Mouse (Mus musculus) 3134 (cell line): Measurements from ENCODE around the gene Dpp9.
A peak's percentile ranks its signal among the peaks of the same experiment; 100 is the strongest.

Experiments
- DNase-seq: peaks from one replicate; pipeline ENCODE4 v3.0.0-alpha.2; 2011; ENCODE audit warnings: low spot score; ENCODE audit not compliant: insufficient read length; ENCODE audit errors: extremely low read depth

Gene Dpp9

GRCm38 (mm10) chr17:56191266-56191665 lies 27.4 kb downstream of the Dpp9 start:
- no peak for DNase-seq

DNA sequence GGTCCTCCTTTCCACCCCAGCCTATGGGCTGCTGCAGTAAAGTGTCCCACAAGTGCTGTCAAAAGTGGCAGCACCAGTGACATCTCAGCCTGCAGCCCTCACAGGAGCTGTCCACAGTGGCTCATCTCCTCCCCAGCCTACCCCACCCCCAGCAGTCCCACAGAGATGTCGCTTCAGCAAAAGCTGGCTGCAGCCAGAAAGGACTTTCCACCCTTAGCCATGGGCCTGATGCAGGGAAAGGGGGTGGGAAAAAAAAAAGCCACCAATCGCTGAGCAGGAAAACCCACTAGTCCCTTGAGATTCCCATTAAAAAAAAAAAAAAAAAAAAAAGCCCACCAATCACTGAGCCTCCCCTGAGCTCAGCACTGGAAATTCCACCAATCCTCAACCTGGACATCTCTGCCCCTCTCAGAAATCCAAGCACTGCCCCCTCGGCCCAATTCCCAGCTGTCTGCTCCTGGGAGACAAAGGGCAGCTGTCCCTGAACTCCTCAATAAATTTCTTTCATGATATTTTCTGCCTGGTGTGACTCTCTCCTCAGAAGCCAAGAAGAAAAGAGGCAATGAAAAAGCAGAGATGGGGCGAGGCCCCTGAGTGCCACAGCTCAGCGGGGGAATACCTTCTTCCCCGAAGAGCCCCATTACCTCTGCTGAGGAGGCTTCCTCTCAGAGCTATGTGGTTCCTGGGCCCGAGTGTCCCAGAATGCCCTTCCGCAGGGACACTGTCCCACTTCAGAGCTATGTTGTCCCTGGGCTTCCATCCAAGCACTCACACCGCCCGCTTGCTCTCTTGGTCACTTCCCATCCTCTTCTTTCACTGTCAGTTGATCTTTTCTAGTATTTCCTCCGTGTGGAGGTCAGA lies 33.2 kb downstream of the Dpp9 start:
- no peak for DNase-seq

DNA sequence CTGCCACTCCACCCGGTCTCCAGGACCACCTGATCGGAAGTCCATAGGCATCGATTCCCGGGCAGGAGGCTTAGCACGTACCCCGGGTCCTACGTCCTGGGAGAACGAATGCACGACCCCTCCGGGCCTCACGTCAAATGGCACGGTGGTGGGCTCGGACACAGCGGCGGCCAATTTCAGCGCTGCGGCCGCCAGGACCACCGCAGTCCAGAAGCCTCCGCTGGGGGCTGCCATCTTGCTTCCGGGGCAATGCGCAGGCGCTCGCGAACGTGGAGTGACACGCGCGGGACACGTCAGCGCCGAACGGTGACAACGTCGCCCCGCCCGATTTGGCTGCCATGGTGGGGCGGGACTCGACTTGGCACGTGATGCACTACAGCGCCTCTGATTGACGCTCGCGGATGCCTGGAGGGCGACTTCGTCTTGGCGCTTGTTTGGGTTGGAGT lies 35.0 kb downstream of the Dpp9 start, which contains the start of gene Mydgf:
Mydgf (minus strand) TSS at position 263 of the 446 bp plus-strand sequence.
- peak; percentile 97 for DNase-seq

DNA sequence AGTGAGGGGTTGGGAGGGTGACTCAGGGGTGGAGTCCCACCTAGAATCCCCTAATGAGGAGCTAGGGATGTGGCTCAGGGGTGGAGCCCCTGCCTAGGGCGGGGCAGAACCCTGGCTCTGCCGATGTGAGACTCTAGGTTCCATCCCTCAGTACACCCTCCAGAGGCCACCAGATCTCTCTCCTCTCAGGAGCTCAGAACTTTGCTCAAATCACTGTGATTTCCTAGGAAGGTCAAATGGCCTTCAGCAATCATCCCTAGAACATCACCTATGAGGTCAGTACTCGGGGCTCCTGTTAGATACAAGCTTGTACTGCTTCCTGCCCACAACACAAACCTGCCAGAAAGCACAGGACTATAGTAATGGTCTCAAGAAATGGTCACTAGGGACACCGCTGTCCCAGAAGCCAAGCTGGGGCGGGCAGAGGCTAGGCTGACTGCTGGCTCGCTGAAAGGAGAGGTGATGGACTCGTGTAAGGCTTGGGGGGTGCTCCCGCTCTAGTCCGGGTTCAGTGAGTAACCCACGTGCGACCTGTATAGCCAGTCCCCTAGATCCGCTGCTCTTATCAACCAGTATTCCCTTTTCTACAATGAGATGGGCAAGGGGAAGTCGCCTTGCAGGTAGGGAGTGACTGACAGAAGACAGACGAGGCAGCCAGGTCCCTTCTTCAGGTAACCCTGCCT lies 35.6 kb downstream of the Dpp9 start:
- no peak for DNase-seq

GRCm38 (mm10) chr17:56175416-56175815 lies 43.3 kb downstream of the Dpp9 start:
- DNase-seq = no peak

DNA sequence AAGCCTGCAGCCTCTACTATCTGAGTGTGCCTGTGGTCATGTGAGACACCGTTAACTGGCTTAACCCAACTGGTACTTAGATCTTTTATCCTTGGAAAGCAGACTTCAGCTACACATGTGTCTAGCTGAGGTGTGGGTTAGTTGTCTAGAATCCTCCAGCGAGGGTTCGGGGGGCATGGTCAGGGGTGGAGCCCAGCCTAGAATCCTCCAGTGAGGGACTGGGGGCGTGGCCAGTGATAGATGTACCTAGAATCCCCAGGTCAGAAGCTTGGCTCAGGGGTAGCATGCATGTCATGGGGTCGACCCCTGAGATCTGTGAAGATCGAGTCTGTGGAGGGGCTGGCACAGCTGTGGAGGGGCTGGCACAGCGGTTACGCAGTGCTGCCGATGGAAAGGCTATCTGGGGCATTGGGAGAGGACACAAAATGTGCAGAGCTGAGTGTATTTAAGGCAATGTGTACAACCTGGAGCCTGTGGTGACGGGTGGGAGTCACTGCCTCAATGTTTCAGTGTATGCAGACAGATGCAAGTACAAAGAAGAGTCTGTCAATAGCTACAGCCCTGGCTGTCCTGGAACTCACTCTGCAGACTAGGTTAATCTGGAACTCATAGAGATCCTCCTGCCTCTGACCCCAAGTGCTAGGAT lies 45.2 kb downstream of the Dpp9 start:
- DNase-seq = no peak

DNA sequence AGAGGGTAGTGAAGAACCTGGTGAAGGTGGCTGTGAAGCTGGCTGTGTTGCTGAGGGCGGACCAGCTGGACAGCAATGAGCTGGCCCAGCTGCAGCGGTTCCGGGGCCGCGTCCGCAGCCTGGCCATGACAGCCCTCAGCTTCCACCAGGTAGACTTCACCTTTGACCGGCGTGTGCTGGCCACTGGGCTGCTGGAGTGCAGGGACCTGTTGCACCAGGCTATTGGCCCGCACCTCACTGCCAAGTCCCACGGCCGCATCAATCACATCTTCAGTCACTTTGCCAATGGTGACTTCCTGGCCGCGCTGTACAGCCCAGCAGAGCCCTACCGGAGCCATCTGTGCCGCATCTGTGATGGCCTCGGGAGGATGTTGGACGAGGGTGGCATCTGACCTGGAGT lies 46.8 kb downstream of the Dpp9 start:
- no peak for DNase-seq

DNA sequence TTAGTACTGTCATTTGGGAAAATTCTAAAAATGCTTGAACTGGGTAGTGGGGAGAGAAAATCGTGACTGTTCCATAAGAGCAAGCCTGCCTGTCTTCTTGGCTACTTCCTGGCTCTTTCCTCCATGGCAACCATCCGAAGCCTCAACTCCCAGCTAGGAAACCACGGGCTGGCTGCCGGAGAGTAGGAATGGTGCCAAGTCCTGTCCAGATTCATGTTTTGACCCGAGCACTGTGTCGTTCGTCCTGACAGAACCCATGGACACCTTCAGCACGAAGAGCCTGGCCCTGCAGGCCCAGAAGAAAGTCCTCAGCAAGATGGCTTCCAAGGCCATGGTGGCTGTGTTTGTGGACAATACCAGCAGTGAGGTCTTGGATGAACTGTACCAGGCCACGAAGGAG lies 47.2 kb downstream of the Dpp9 start:
- no peak for DNase-seq

DNA sequence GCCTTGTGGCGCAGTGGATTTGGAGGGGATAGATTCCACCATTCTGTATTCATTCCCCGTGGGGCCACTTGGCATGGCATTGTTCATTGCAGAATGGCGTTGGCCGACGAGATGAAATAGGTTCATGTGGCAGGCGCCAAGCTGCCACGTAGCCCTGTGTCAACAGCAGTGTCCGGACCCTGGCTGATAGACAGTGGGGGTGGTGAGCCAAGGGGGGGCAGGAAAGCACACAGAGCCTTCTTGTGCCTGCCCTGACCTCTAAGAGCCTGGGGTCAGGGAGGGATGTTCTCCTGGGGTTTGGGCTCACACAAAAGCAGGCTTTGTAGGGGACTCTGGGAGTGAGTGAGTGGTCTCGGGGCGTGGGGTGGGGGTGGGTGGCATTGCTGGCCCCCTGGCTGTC lies 48.1 kb downstream of the Dpp9 start:
- DNase-seq = no peak

GRCm38 (mm10) chr17:56169830-56170229 lies 48.9 kb downstream of the Dpp9 start:
- no peak for DNase-seq

GRCm38 (mm10) chr17:56165671-56166070 lies 53.0 kb downstream of the Dpp9 start:
- DNase-seq = no peak

DNA sequence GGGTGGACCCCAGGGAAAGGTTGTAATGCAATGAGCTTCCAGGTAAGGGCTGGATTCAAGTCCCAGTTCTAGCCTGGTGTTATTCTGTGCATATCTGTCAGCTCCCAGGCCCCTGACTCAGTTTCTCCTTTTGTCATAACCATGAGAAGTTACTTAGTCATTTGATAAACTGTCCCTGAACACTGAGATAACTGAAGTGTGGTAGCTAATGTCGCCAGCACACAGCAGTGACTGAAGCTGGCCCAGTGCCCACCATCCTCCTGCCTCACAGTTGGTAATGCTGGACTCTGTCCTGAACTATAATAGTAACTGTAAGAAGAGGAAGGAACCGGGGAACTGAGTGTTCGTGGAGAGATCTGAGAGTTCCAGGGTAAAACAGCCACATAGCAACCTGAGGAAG lies 54.2 kb downstream of the Dpp9 start:
- no peak for DNase-seq

DNA sequence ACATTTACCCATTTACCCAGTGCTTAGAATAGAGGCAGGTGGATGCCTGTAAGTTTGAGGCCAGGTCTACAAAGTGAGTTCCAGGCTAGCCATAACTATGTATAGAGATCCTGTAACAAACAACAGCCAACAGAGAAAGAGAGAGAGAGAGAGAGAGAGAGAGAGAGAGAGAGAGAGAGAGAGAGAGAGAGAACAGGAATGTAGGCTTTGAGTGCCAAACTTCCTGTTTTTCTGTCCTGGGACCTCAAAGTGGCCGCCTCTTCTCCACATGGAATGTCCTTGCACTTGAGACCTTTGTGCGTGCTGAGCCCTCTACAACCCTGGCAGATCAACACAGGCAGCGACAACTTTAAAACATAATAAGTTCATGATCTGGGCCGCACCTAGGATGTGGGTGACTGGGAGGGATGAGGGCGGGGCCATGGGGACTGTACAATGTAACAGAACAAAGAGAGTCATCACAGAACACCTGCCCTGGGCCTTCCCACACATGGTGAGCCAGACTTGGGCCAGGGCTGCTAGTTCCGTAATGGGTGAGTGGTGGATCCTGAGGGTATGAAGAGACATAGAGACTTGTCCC lies 55.1 kb downstream of the Dpp9 start:
- no peak for DNase-seq

GRCm38 (mm10) chr17:56162231-56162774 lies 56.4 kb downstream of the Dpp9 start, which contains the start of gene Tnfaip8l1:
TSS of gene Tnfaip8l1 (plus strand) at chr17:56162477.
- DNase-seq = peak; percentile 98

DNA sequence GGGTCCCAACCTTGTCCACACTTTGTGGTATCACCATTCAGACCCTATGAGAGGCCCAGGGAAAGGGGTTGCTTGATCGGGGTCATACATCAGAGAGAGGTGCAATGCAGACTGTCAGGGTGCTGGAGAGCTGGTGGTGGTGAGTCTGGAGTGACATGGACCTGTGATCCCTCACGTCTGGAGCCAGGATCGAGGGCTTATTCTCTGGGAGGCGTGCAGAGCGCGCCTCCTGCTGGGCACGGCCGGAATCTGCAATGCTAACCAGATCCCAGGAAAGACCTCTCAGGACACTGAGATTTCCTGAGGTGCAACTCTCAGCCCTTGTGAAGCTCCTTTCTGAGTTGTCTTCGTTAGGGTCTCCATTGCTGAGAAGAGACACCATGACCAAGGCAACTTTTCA lies 59.0 kb downstream of the Dpp9 start:
- DNase-seq = peak; percentile 64

DNA sequence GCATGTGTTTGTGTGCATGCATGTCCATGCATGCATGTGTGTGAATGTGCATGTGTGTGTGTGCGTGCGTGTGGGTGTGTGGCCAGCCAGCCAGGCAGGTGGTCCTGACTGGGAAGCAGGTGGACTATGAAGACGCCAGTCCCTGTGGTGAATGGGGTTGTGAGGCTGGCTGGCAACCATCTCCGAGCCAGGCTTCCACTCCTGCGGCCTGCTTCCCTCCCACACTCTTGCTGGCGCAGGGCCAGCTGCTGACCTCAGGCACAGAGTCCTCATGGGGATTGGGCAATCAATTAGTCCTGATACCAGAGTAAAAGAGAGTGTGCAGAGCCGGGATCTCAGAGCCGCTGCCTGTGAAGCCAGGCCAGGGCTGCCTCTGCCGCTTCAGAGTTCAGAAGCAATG lies 65.1 kb downstream of the Dpp9 start:
- peak; percentile 71 for DNase-seq

GRCm38 (mm10) chr17:56149897-56150296 lies 68.8 kb downstream of the Dpp9 start:
- no peak for DNase-seq

DNA sequence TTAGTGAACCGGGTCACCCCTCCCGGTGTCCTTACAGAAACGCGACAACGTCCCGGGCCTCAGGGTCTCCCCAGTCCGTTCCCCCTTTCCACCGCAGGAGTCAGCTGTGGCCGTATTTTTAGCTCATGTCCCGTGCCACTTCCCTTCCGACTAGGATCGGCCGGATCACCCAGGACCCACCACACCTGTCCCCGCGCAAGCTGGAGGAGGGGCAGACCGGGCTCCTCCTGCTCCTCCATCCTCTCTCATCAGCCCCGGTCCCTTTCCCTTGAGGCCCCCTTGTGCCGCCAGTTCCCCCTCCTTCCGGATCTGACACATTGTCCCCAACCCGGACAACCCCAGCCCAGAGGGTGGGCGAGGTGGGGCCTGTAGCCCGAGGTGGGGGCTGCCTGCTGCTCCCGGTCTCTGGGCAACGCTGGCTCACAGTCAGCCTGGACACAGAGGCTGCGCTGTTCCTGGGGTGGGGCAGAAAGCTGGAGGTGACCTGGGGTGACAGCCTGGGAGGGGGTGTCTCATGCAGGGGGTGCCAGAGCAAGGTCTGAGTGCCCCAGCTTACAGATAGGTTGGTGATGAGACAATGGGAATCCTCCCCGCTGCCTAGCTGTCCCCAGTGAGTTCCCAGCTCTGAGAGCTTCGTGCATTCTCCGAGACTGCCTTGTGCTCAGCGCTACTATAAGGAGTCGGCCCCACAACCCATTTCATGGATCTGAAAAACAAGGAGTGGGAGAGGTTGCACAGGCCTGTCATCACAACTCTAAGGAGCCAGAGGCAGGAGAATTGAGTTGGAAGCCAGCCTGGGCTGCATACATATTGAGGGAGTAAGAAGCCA lies 69.7 kb downstream of the Dpp9 start:
- DNase-seq = no peak

GRCm38 (mm10) chr17:56148280-56148679 lies 70.4 kb downstream of the Dpp9 start:
- DNase-seq = no peak

- DNase-seq = no peak
These were observed 71.3 kb downstream of the Dpp9 start for GRCm38 (mm10) chr17:56147420-56147819.
